Mouse (Mus musculus) heart, postnatal 0 days (tissue): ENCODE measurements around the gene Smc5. TPM values are rescaled to one million over a fixed set of nuclear protein-coding genes. Genes with fewer than 3 reads are reported as not detected.

ENCODE experiments used
- ATAC-seq: fragments of 200-750 bp; cut with Nextera tagmentation; 2 replicates; pipeline ENCODE4 v1.8.0; 2017; ENCODE audit warnings: low read depth, moderate number of reproducible peaks, moderate library complexity; ENCODE audit not compliant: insufficient read depth
- DNase-seq: peaks from one replicate; pipeline ENCODE4 v3.0.0-alpha.2; 2016; ENCODE audit warnings: low spot score
- H3K27ac ChIP-seq: fragments of 300-500 bp; sonication (generic); 2 replicates; pipeline ENCODE4 v1.5.1; 2014; ENCODE audit warnings: low read depth, mild to moderate bottlenecking
- H3K27me3 ChIP-seq: fragments of 300-500 bp; sonication (generic); 2 replicates; pipeline ENCODE4 v1.6.1; 2014; ENCODE audit warnings: low read length, mixed read lengths; ENCODE audit not compliant: control insufficient read depth, insufficient read depth
- H3K36me3 ChIP-seq: fragments of 300-500 bp; sonication (generic); replicated peaks from 2 replicates; pipeline ENCODE4 v1.6.1; 2014; ENCODE audit warnings: low read length, mixed read lengths; ENCODE audit not compliant: control insufficient read depth, insufficient read depth
- H3K4me1 ChIP-seq: fragments of 300-500 bp; sonication (generic); 2 replicates; pipeline ENCODE4 v1.6.1; 2014; ENCODE audit warnings: antibody characterized with exemption; ENCODE audit not compliant: control insufficient read depth, insufficient read depth
- H3K4me2 ChIP-seq: fragments of 300-500 bp; sonication (generic); 2 replicates; pipeline ENCODE4 v1.6.1; 2014; ENCODE audit warnings: low read depth, mild to moderate bottlenecking, low read length, moderate library complexity
- H3K4me3 ChIP-seq: fragments of 300-500 bp; sonication (generic); 2 replicates; pipeline ENCODE4 v1.5.1; 2014; ENCODE audit warnings: low read depth, low read length
- H3K9ac ChIP-seq: fragments of 300-500 bp; sonication (generic); replicated peaks from 2 replicates; pipeline ENCODE4 v1.6.1; 2014; ENCODE audit warnings: low read depth, low read length, mixed read lengths
- H3K9me3 ChIP-seq: fragments of 300-500 bp; sonication (generic); replicated peaks from 2 replicates; pipeline ENCODE4 v1.6.1; 2016; ENCODE audit warnings: low read length; ENCODE audit not compliant: control insufficient read depth
- CTCF ChIP-seq: IDR thresholded peaks from 2 replicates; pipeline ENCODE4 v1.5.1; 2016; ENCODE audit warnings: antibody characterized with exemption, control low read depth, low read depth
- EP300 ChIP-seq: IDR thresholded peaks from 2 replicates; pipeline ENCODE4 v1.6.1; 2016; ENCODE audit warnings: antibody characterized with exemption, low read depth
- WGBS: fragments of 180-500 bp; shearing (Covaris S2); extraction: QIAGEN DNeasy Blood & Tissue Kit; methylation state at CpG from one replicate; pipeline ENCODE4 v1.1.7; 2014; 5-methylcytosine and 5-hydroxymethylcytosine counted together
- polyA plus RNA-seq: library from polyadenylated mRNA; unstranded; fragments of >200 nt; fragmentation: Nextera tagmentation; extraction: Ambion mirVana; gene quantifications from 2 replicates; pipeline ENCODE4 v1.2.1, GENCODE M21; 2015
- total RNA-seq: library from RNA; depleted of rRNA; stranded (reverse); fragments of >200 nt; gene quantifications from 2 replicates; pipeline ENCODE4 v1.2.3, GENCODE M21; 2014; ENCODE audit warnings: low replicate concordance

Gene Smc5
- total and polyA plus RNA-seq, 2 experiments from 2014 or later, result 9.8 to 13.6 TPM

GRCm38 (mm10) chr19:23281911-23282660 lies 8.4 kb upstream of the Smc5 start:
- TF ChIP-seq CTCF (no peak), EP300 (no peak)
- WGBS, result 46% methylated on average over 8 of the region's 8 CpGs
- no peaks in the 10 kb centered on the region for H3K36me3 ChIP-seq
- no peak overlapping the region for H3K4me3 ChIP-seq
- DNase-seq (no peak), ATAC-seq (no peak)
- H3K4me1 ChIP-seq, result no peaks in the 10 kb centered on the region
- no peaks in the 10 kb centered on the region for H3K27me3 ChIP-seq
- H3K9me3 ChIP-seq, result 0 out of 2 replicates have a peak, but pooled peaks cover 1% of the 10 kb centered on the region
- no peak overlapping the region for H3K9ac ChIP-seq
- H3K27ac ChIP-seq, result no peak overlapping the region
- no peak overlapping the region for H3K4me2 ChIP-seq

- Histone ChIP-seq H3K9ac (no peak overlapping the region), H3K4me3 (peak overlapping the region; percentile 94; the same call in 1 of the 2 replicates), H3K36me3 (no peaks in the 10 kb centered on the region), H3K27ac (no peak overlapping the region; the same call in 1 of the 2 replicates), H3K9me3 (no peaks in the 10 kb centered on the region), H3K4me1 (peaks cover 9% of the 10 kb centered on the region), H3K27me3 (no peaks in the 10 kb centered on the region), H3K4me2 (peak overlapping the region; percentile 96)
- WGBS, result 52% methylated on average over 4 of the region's 4 CpGs
- DNase-seq, result no peak
- no peak for TF ChIP-seq EP300
- TF ChIP-seq CTCF, result no peak
- ATAC-seq, result peak; percentile 18; the same call in 1 of the 2 replicates
These were observed 492 bp upstream of the Smc5 start for GRCm38 (mm10) chr19:23274054-23274724.

- Histone ChIP-seq H3K9me3 (no peaks in the 10 kb centered on the region), H3K4me1 (no peaks in the 10 kb centered on the region), H3K36me3 (peaks cover 49% of the 10 kb centered on the region), H3K9ac (no peak overlapping the region), H3K4me2 (no peak overlapping the region), H3K4me3 (no peak overlapping the region), H3K27ac (no peak overlapping the region), H3K27me3 (no peaks in the 10 kb centered on the region)
- no peak for TF ChIP-seq CTCF
- no peak for TF ChIP-seq EP300
- ATAC-seq (no peak), DNase-seq (no peak)
- WGBS, result 91% methylated on average over 9 of the region's 9 CpGs
These were observed 16.9 kb downstream of the Smc5 start for GRCm38 (mm10) chr19:23256771-23257170.

- no peak overlapping the region for H3K27ac ChIP-seq
- TF ChIP-seq EP300, result no peak
- WGBS, result 87% methylated on average over 2 of the region's 2 CpGs
- DNase-seq, result no peak
- H3K4me1 ChIP-seq, result no peaks in the 10 kb centered on the region
- no peak overlapping the region for H3K4me3 ChIP-seq
- no peaks in the 10 kb centered on the region for H3K27me3 ChIP-seq
- H3K4me2 ChIP-seq, result no peak overlapping the region
- no peak for ATAC-seq
- H3K36me3 ChIP-seq, result peaks cover 31% of the 10 kb centered on the region
- no peak overlapping the region for H3K9ac ChIP-seq
- no peaks in the 10 kb centered on the region for H3K9me3 ChIP-seq
These were observed 27.2 kb downstream of the Smc5 start for GRCm38 (mm10) chr19:23246473-23246872.

GRCm38 (mm10) chr19:23225065-23225464 lies 48.6 kb downstream of the Smc5 start:
- Histone ChIP-seq H3K4me3 (no peak overlapping the region), H3K36me3 (peaks cover 39% of the 10 kb centered on the region), H3K4me2 (no peak overlapping the region), H3K9ac (no peak overlapping the region), H3K27ac (no peak overlapping the region), H3K4me1 (no peaks in the 10 kb centered on the region), H3K27me3 (no peaks in the 10 kb centered on the region), H3K9me3 (no peaks in the 10 kb centered on the region)
- no peak for ATAC-seq
- DNase-seq, result peak; percentile 37
- 37% methylated on average over 4 of the region's 4 CpGs for WGBS
- TF ChIP-seq CTCF (peak; percentile 71), EP300 (no peak)
